Mouse (Mus musculus): Measurements from ENCODE around the gene Mknk2. TPM values are rescaled to one million over a fixed set of nuclear protein-coding genes. Genes with fewer than 3 reads are reported as not detected.
"Not testable (repeated sequence)": the region's sequence is repeated elsewhere in the genome, so short reads cannot be mapped to it uniquely, and the experiment has no call there.

The Mknk2 gene
- polyA plus RNA-seq, 2 experiments: 93.0 to 108 TPM

GRCm38 (mm10) chr10:80655406-80656129, 22.3 kb downstream of the Mknk2 start:
- Histone ChIP-seq H3K9ac (ENCODE audit: low read depth, low read length, severe bottlenecking) (peak overlapping the region; percentile 90), H3K27me3 (ENCODE audit: control insufficient read depth, insufficient read depth, low read length) (no peaks in the 10 kb centered on the region), H3K9me3 (ENCODE audit: control insufficient read depth, low read length) (no peaks in the 10 kb centered on the region), H3K36me3 (ENCODE audit: control insufficient read depth, insufficient read depth, low read length) (peaks cover 18% of the 10 kb centered on the region; the same call in 1 of the 2 replicates), H3K27ac (replicated peaks; ENCODE audit: low read depth, low read length) (peak overlapping the region; percentile 73; the same call in 1 of the 2 replicates), H3K4me1 (ENCODE audit: control insufficient read depth, insufficient read depth, low read length) (peaks cover 22% of the 10 kb centered on the region), H3K4me3 (replicated peaks; ENCODE audit: low read length) (peak overlapping the region; percentile 93), H3K4me2 (replicated peaks; ENCODE audit: low read depth, low read length, severe bottlenecking) (peak overlapping the region; percentile 88)
- TF ChIP-seq POLR2A (IDR thresholded peaks at IDR 0.05; ENCODE audit: borderline replicate concordance, extremely low read depth, insufficient read depth, insufficient read length): no peak
- WGBS: 3% methylated on average over 12 of the region's 12 CpGs
- DNase-seq (ENCODE audit: low spot score) (no peak), ATAC-seq (ENCODE audit: low FRiP score, low read depth) (no peak)

DNA sequence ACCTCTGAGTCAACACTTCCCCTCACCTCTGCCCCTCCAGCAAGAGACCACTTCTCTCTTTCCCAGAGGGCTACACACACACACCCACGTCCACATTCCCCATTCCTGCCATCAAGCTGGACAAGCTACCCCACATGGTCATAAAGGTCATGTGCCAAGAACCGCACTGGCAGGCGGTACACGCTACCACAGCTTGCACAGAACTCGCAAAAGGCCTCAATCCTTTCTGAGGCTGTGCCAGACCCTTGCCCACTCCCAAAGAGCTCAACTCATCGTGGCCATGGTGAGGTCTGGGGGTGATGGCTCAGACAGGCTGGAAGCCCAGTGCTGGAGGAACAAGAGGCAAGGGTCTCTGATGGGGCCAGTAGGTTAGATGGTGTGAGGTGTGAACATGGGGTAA, 23.0 kb downstream of the Mknk2 start:
- WGBS: 80% methylated on average over 6 of the region's 6 CpGs
- H3K9me3 ChIP-seq (ENCODE audit: control insufficient read depth, low read length): no peaks in the 10 kb centered on the region
- ATAC-seq (ENCODE audit: low FRiP score, low read depth): no peak
- H3K27ac ChIP-seq (replicated peaks; ENCODE audit: low read depth, low read length): no peak overlapping the region
- peaks cover 20% of the 10 kb centered on the region; the same call in 1 of the 2 replicates for H3K36me3 ChIP-seq (ENCODE audit: control insufficient read depth, insufficient read depth, low read length)
- H3K27me3 ChIP-seq (ENCODE audit: control insufficient read depth, insufficient read depth, low read length): no peaks in the 10 kb centered on the region
- TF ChIP-seq POLR2A (IDR thresholded peaks at IDR 0.05; ENCODE audit: borderline replicate concordance, extremely low read depth, insufficient read depth, insufficient read length): no peak
- H3K4me1 ChIP-seq (ENCODE audit: control insufficient read depth, insufficient read depth, low read length): peaks cover 22% of the 10 kb centered on the region
- H3K4me3 ChIP-seq (replicated peaks; ENCODE audit: low read length): peak overlapping the region; percentile 93
- no peak for DNase-seq (ENCODE audit: low spot score)
- H3K4me2 ChIP-seq (replicated peaks; ENCODE audit: low read depth, low read length, severe bottlenecking): peak overlapping the region; percentile 88
- H3K9ac ChIP-seq (ENCODE audit: low read depth, low read length, severe bottlenecking): no peak overlapping the region; the same call in 1 of the 2 replicates

DNA sequence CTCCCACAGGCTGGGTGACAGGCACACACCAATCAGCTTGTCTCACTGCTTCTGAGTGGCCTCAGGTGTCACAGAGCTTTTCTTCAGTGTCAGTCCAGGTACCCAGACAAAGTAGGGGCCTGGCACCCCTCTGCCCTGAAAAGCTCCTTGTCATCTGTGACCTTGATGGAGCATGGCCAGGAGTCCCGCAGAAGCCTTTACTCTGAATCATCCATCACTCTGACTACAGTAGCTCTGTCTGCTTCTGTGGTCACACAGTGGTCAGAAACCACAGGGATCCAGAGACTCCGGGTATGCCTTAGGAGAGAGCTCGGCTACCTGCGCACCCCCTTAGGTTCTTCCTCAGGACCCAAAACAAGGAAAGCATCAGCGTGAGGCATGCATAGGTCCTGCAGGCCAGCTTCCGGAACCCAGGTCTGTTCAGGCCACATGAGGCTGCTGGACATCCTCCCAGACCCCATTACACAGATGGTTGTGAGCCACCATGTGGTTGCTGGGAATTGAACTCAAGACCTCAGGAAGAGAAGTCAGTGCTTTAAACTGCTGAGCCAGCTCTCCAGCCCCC, 24.7 kb downstream of the Mknk2 start:
- H3K27me3 ChIP-seq (ENCODE audit: control insufficient read depth, insufficient read depth, low read length): no peaks in the 10 kb centered on the region
- 94% methylated on average over 6 of the region's 6 CpGs for WGBS
- H3K36me3 ChIP-seq (ENCODE audit: control insufficient read depth, insufficient read depth, low read length): peaks cover 20% of the 10 kb centered on the region
- H3K9ac ChIP-seq (ENCODE audit: low read depth, low read length, severe bottlenecking): no peak overlapping the region
- ATAC-seq (ENCODE audit: low FRiP score, low read depth): no peak
- TF ChIP-seq POLR2A (IDR thresholded peaks at IDR 0.05; ENCODE audit: borderline replicate concordance, extremely low read depth, insufficient read depth, insufficient read length): no peak
- DNase-seq (ENCODE audit: low spot score): no peak
- H3K4me2 ChIP-seq (replicated peaks; ENCODE audit: low read depth, low read length, severe bottlenecking): no peak overlapping the region
- H3K27ac ChIP-seq (replicated peaks; ENCODE audit: low read depth, low read length): no peak overlapping the region
- H3K4me3 ChIP-seq (replicated peaks; ENCODE audit: low read length): no peak overlapping the region
- H3K9me3 ChIP-seq (ENCODE audit: control insufficient read depth, low read length): no peaks in the 10 kb centered on the region
- peaks cover 22% of the 10 kb centered on the region for H3K4me1 ChIP-seq (ENCODE audit: control insufficient read depth, insufficient read depth, low read length)

DNA sequence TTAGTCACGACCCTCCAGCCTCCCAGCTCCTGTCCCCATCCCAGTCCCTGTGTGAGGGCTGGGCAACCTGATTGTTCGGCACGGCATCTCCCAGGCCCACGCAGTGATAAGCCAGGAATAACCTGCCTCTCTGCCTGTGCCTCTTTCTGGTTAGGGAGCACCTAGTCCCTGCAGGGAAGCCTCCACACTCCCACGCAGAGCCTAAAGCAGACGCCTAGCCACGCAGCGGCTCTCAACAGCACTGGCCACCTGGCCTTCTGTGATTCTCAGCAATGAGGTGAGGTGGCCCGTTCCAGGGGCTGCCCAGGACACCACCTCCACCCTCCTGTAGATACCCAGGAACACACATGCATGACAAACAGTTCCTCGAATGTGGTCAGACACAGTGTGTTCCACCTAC, 27.5 kb downstream of the Mknk2 start:
- no peak for DNase-seq (ENCODE audit: low spot score)
- no peaks in the 10 kb centered on the region for H3K9me3 ChIP-seq (ENCODE audit: control insufficient read depth, low read length)
- H3K9ac ChIP-seq (ENCODE audit: low read depth, low read length, severe bottlenecking): no peak overlapping the region
- H3K27me3 ChIP-seq (ENCODE audit: control insufficient read depth, insufficient read depth, low read length): no peaks in the 10 kb centered on the region
- no peak for ATAC-seq (ENCODE audit: low FRiP score, low read depth)
- peaks cover 15% of the 10 kb centered on the region for H3K4me1 ChIP-seq (ENCODE audit: control insufficient read depth, insufficient read depth, low read length)
- peaks cover 43% of the 10 kb centered on the region for H3K36me3 ChIP-seq (ENCODE audit: control insufficient read depth, insufficient read depth, low read length)
- no peak overlapping the region for H3K4me2 ChIP-seq (replicated peaks; ENCODE audit: low read depth, low read length, severe bottlenecking)
- no peak overlapping the region for H3K27ac ChIP-seq (replicated peaks; ENCODE audit: low read depth, low read length)
- 93% methylated on average over 10 of the region's 10 CpGs for WGBS
- TF ChIP-seq POLR2A (IDR thresholded peaks at IDR 0.05; ENCODE audit: borderline replicate concordance, extremely low read depth, insufficient read depth, insufficient read length): no peak
- H3K4me3 ChIP-seq (replicated peaks; ENCODE audit: low read length): no peak overlapping the region

GRCm38 (mm10) chr10:80649910-80650309, 28.0 kb downstream of the Mknk2 start:
- not testable (repeated sequence) for H3K27me3 ChIP-seq (ENCODE audit: control insufficient read depth, insufficient read depth, low read length); H3K9ac ChIP-seq (ENCODE audit: low read depth, low read length, severe bottlenecking); H3K27ac ChIP-seq (replicated peaks; ENCODE audit: low read depth, low read length); H3K4me2 ChIP-seq (replicated peaks; ENCODE audit: low read depth, low read length, severe bottlenecking); H3K9me3 ChIP-seq (ENCODE audit: control insufficient read depth, low read length); DNase-seq (ENCODE audit: low spot score); H3K4me1 ChIP-seq (ENCODE audit: control insufficient read depth, insufficient read depth, low read length); H3K4me3 ChIP-seq (replicated peaks; ENCODE audit: low read length); ATAC-seq (ENCODE audit: low FRiP score, low read depth)
- peaks cover 48% of the 10 kb centered on the region for H3K36me3 ChIP-seq (ENCODE audit: control insufficient read depth, insufficient read depth, low read length)
- 91% methylated on average over 6 of the region's 6 CpGs for WGBS
